Mouse (Mus musculus): ENCODE data around the gene Slc6a12. TPM values are rescaled to one million over a fixed set of nuclear protein-coding genes. Genes with fewer than 3 reads are reported as not detected.

The Slc6a12 gene
- total RNA-seq (2021), result 1 to 10 TPM; 1.7 TPM

DNA sequence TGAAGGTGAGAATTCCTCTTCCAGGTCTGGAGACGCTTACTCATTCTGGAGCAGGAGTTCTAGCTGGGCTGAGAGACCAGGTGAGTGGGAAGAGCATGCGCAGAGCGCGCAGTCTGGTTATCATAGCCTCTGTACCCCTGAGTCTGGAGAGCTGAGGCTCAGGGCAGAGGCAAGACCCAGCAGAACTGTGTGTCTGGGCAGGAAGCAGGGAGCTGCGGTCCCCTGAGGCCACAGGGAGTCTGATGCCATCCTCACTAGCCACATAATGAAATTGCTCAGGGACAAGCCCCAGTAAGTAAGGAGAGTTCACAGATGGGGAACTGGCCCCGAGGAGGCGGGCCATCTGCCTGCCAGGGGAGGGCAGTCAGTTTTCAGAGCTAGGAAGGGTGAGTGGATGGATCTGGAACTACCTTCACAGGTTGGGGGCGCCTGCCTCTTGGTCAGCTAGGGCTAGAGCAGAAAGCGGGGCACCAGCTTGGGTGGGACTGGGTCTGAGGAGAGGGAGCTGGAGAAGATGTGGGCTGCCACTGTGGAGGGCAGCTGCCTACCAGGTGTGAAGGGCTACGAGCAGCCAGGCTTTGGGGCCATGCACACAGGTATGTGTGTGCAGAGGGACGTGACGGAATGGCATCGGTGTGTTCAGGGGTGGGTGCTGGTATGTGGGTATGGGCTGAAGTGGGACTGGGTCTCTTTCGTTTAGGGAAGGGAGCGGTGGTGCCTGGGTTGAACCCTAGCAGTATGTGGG, at the start of gene Slc6a12:
TSS of gene Slc6a12 (plus strand) at position 51 of the 745 bp plus-strand sequence.
- no peak for DNase-seq (ENCODE audit: extremely low spot score in 1 of 2, low spot score in 1 of 2)

- no peak for DNase-seq (ENCODE audit: extremely low spot score in 1 of 2, low spot score in 1 of 2)
Observed at GRCm38 (mm10) chr6:121299317-121299716, 43.6 kb upstream of the Slc6a12 start.

GRCm38 (mm10) chr6:121299954-121300353, 42.9 kb upstream of the Slc6a12 start, which contains the start of gene Slc6a13:
TSS of gene Slc6a13 (plus strand) at chr6:121300227.
- DNase-seq (ENCODE audit: extremely low spot score in 1 of 2, low spot score in 1 of 2), result no peak

DNA sequence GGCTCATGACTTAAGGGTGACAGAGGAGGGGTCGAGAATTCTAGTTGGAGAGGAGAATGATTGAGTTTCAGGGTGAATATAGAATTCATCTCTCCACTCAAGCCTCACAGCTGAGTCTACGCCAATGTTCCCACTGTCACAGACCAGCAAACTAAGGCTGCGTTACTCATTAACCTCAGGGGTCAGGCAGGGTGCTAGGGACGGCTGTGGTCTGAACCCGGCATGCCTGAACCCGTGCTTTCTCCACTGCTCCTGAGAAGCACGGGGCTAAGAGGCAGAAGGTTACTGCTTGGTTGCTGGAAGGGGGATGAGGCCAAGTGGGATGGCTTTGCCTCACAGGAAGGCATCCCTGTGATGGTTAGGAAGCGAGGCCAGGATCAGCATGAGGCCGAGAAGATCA, 42.4 kb upstream of the Slc6a12 start:
- DNase-seq (ENCODE audit: extremely low spot score in 1 of 2, low spot score in 1 of 2), result no peak

DNA sequence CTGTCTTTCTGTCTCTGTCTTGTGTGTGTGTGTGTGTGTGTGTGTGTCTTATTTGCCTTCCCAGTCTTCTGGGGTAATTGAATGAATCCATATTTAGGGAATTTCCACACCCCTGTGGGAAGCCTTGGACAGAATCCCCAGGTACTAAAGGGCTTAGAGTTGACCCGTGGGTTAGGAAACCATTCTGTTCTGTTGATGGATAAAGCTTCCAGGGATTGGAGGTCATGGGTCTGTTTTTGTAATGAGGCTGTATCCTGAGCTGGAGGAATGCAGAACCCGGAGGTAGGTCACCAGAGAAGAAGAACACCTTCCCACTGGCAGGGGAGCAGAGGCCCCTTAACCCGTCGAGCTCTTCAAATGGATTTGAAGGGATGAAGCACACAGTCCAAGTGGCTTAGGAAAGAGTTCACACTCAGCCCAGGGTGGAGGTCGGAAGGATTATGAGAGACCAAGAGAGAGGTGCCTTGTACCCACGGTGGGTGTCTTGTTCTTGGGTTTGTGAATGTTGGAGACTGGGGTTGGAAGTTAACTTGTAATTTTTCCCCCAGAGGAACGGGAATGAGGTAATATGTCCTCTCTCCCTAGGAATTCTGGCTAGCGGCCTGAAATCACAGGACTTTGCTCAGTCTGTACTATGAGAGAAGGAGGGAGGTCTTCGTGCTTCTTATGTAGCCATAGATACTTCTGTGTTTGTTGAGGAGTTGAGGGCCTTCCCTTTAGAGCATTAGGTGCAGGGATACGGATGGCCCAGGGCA, 39.2 kb upstream of the Slc6a12 start:
- no peak for DNase-seq (ENCODE audit: extremely low spot score in 1 of 2, low spot score in 1 of 2)

- no peak for DNase-seq (ENCODE audit: extremely low spot score in 1 of 2, low spot score in 1 of 2)
Observed at GRCm38 (mm10) chr6:121304630-121305029, 38.2 kb upstream of the Slc6a12 start.

DNA sequence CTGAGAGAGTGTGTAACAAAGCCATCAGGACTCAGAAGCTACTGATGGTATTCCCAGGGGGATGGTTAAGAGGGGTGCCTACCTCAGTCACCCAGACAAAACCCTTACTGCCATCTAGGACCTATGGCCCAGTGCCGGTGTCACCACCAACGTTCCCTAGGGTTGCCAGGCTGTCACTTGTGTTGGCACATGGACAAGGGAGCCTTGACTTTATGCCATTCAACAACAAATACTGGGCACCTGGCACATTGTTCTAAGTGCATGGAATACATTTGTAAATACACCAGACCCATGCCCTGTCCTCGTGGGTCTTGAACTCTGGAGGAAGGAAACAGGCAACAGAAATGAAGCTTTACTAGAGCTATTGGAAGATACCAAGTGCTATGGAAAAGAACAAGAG, 37.3 kb upstream of the Slc6a12 start:
- DNase-seq (ENCODE audit: extremely low spot score in 1 of 2, low spot score in 1 of 2), result no peak

- no peak for DNase-seq (ENCODE audit: extremely low spot score in 1 of 2, low spot score in 1 of 2)
Observed at GRCm38 (mm10) chr6:121310984-121311383, 31.9 kb upstream of the Slc6a12 start.

DNA sequence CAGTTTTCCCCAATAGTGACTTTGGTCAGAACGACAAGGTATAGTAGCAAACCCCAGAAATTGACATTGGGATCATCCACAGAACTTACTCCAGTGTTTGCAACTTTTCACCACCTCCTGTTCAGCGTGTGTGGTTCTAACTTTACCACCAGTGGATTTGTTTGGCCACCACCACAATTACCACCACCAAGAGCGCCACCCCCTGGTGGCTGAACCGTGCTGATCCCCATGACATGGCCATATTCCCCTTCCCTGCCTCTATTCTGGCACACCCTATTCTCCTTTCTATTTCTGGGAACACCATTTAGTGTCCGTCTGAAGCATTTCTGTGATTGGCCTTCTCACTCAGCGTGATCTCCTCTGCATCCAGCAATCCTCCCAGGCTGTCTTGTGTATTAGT, 23.8 kb upstream of the Slc6a12 start:
- no peak for DNase-seq (ENCODE audit: extremely low spot score in 1 of 2, low spot score in 1 of 2)

DNA sequence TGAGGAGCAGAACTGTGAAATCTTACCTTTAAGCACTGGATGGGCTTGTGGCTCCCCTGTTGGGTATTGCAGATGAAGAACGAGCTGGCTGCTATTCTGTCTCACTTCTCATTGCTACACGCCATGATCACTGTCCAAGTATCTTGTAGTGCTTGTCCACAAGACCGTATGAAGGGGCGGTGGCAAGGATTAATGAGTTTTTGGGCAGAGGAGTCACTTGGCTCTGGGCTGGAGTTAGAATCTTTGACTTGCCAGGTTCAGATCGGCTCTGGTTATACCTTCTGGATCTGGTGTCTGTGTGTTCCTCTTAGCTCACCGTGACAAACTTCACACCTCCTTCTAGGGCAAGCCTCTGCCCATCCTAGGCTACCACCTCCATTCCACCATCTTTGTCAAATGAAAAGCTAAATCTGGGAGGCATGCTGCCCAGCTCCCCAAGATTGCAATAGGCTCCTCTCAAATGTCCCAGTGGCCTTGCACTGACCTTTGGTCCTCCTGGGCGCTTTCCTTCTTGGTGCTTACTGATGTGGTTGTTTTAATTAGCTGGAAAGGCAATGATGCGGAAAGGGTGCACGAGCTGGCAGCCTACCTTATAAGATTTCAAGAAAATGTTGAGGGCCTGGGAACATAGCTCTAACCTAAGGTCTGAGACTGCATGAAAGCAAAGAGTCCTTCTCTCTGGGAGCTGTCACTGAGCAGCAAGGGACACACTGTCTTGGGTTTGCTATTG, 20.3 kb upstream of the Slc6a12 start:
- no peak for DNase-seq (ENCODE audit: extremely low spot score in 1 of 2, low spot score in 1 of 2)

DNA sequence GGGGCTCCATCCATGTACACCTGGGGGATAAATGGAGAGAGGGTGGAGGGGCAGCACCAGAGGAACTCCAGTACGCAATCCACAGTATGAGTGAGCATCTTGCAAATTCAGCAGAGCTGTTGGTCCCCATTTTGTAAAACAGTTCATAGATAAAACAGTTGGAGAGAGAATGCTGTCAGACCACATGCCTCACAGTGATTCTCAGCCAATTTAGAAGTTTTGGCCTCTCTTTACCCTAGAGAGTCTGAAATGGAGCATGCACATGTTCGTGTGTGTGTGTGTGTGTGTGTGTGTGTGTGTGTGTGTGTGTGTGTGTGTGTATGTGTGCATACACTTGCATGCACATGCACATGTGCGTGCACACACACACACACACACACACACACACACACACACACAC, 17.6 kb upstream of the Slc6a12 start:
- DNase-seq (ENCODE audit: extremely low spot score in 1 of 2, low spot score in 1 of 2), result no peak

GRCm38 (mm10) chr6:121325740-121326139, 17.1 kb upstream of the Slc6a12 start:
- DNase-seq (ENCODE audit: extremely low spot score in 1 of 2, low spot score in 1 of 2), result no peak

DNA sequence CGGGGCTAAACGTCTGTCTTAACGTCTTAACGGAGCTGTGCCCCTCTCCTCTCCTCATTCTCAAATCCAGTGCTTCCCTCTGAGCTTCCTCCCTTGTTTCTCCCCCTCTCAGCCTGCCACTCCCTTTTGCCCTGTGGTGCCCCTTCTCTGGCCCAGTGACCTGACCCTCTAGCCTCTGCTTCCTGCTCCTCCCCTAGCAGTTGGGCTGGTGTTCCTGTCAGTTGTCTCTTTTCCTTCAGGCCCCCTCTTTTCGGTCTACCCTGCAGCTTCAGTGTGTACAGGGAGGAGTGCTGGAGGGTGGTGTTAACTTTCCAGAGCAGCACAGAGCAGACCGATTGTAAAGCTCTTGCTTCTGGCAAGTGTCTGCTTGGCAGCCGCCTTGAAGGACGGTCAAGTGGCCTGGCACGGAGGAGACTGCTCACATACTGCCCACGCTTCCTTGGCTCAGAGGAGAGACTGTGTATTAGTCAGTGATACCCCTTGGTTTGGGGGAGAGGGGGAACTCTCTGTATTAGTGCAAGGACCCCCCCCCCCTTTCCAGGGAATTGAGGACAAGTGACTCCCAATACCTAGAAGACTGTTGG, 16.3 kb upstream of the Slc6a12 start:
- no peak for DNase-seq (ENCODE audit: extremely low spot score in 1 of 2, low spot score in 1 of 2)

GRCm38 (mm10) chr6:121328417-121328884, 14.4 kb upstream of the Slc6a12 start:
- DNase-seq (ENCODE audit: extremely low spot score in 1 of 2, low spot score in 1 of 2), result peak in 1 of 2 experiments; percentile 40

DNA sequence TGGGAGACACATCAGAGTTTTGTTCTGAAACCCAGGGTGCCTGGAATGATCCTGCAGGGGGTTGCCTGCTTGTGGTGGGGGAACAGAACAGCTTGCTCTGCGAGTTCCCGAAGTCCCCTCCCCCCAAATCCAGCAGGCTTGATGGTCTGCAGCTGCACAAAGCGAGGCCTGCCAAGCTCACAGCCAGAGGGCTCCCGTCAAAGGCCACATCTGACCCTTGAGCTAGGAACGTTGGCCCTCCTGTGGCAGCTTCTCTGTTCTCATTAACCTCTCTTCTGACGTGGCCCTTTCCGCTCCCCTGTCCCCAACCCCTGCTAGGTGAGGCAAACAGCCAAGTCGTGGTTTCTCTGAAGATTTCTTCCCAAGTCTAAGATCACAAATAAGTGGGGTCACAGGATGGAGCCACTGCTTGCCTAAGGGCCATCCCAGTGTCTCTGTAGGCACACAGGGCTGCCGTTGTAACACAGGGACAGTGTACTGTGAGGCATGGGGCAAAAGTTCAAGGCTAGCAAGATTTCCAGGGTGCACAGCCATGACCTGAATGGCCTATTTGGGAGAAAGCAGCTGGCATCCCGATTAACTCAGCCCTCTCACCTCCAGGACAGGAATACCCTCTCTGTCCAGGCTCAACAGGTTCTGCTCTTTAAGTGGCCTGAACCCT, 12.9 kb upstream of the Slc6a12 start:
- DNase-seq (ENCODE audit: extremely low spot score in 1 of 2, low spot score in 1 of 2), result no peak

- no peak for DNase-seq (ENCODE audit: extremely low spot score in 1 of 2, low spot score in 1 of 2)
Observed at GRCm38 (mm10) chr6:121335841-121336240, 7.0 kb upstream of the Slc6a12 start.

- no peak for DNase-seq (ENCODE audit: extremely low spot score in 1 of 2, low spot score in 1 of 2)
Observed at GRCm38 (mm10) chr6:121336558-121336957, 6.3 kb upstream of the Slc6a12 start.

DNA sequence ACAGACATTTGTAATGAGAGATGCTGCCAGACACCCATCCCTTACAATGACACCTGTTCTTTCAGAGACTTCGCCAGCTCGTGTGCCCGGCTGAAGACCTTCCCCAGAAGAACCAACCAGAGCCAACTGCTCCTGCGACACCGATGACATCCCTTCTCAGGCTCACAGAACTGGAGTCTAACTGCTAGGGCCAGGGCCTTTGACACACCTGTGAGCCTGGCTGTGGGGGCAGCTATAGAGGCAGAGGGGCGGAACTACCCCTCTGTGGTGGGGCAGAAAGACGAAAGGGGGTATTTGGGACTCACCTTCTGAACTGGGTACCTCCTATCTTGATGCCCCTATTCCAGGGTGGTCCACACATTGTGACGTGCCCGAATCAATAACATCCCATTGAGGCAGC, 5.6 kb upstream of the Slc6a12 start:
- DNase-seq (ENCODE audit: extremely low spot score in 1 of 2, low spot score in 1 of 2), result no peak

DNA sequence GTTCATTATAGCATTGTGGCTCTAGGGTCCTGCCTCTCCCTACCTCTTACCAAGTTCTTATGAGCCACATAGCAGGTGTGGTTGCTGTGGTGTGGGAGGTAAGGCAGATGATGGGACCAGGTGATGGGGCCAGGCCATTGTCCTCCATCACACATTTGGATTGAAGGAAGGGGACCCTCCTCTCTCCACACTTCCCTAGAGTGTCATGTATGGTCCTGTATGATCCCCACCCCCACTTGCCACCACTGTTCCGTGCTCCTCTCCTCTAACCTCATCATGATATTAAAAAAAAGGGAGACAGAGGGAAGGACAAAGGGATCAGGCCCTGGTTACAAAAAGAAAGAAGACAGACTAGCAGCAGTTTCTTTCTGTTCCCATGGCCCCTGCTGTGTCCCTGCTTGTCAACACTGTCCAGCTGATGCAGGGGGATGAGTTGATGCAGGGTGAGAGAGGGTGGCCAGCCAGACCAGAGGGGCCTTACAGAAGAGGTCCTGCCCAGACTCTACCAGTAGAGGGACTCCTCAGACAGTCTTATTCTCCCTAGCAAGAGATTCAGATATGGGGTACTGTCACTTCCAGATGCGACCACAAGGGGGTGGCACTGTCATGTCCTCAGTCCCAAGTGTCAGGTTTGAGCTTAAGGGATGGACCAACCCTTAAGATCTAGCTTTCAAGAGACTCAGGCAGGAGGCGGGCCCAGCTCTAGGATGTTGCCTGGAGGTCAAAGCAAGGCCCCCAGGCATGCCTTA, 4.9 kb upstream of the Slc6a12 start:
- DNase-seq (ENCODE audit: extremely low spot score in 1 of 2, low spot score in 1 of 2), result peak; percentile 59 to 82
